Mouse (Mus musculus): ENCODE data around the gene Smpd4.

Gene Smpd4

DNA sequence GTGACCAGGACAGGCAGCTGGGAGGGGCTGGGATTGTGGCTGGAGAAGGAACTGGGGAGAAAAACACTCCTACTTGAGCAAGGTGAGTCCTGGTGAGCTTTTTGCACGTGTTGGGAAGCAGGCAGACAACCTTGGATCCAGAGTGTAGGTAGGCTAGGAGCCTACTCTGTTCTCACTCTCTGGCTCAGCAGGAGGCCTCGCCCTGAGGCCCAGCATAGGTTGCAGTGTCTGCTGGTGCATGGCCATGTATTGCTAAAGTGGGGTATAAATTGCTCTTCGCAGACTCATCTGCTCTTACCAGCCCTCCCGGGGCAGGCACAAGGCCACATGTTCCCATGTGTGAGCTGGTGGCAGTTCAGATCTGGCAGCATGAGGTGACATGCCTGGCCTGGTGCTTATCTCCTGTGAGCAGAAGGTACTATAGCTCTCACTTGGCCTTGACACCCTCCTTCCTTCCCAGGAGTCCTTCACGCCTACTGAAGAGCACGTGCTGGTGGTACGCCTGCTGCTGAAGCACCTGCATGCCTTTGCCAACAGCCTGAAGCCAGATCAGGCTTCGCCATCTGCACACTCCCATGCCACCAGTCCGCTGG, 19.0 kb downstream of the Smpd4 start:
- DNase-seq (ENCODE audit: low read depth): no peak

DNA sequence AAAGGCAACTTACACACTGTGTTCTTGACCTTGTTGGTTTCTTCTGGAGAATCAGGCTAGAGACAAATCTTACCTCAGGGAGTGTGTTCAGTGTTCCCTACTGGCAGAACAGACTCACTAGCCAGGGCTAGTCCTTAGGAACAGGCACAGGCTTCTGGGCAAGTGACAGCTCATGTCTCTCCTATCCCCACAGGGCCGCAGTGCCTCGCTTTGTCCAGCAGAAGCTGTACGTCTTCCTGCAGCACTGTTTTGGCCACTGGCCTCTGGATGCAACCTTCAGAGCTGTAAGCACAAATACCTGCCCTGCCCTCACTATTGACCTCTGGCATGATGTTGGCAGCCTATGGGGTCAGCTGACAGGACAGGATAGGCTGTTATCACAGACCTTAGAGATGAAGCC, 19.9 kb downstream of the Smpd4 start:
- no peak for DNase-seq (ENCODE audit: low read depth)

- no peak for DNase-seq (ENCODE audit: low read depth)
These were observed 20.8 kb downstream of the Smpd4 start for GRCm38 (mm10) chr16:17639951-17640350.

DNA sequence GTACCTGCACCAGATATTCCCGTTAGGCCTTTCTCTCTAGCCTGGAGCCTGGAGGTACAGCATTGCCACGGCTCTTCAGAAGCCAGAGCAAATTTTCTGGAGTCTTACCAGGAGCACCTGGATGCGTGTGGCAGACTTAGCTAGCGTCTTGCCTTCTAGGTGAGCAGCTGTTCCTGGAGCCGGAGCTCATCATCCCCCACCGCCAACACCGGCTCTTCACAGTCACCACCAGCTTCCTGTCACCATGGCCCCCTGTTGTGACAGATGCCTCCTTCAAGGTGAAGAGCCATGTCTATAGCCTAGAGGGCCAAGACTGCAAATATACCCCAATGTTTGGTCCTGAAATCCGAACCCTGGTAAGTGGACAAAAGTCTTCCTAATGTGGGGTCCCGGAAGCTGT, 21.6 kb downstream of the Smpd4 start:
- DNase-seq (ENCODE audit: low read depth): no peak

- DNase-seq (ENCODE audit: low read depth): no peak
These were observed 22.1 kb downstream of the Smpd4 start for GRCm38 (mm10) chr16:17641301-17641700.

DNA sequence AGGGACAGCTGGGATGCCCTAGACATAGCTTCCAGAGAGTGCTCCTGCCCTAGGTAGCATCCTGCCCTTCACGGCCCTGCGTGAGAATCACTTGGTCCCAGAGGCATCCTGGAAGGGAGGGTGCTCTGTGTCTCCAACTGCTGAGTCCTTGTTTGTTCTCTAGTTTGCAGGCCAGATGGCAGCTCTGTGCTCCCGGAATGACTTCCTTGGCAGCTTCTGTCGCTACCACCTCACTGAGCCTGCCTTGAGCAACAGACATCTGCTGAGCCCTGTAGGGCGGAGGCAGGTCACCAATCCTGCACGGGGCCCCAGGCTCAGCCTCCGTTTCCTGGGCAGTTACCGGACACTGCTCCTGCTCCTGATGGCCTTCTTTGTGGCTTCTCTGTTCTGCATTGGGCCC, 23.2 kb downstream of the Smpd4 start:
- no peak for DNase-seq (ENCODE audit: low read depth)

DNA sequence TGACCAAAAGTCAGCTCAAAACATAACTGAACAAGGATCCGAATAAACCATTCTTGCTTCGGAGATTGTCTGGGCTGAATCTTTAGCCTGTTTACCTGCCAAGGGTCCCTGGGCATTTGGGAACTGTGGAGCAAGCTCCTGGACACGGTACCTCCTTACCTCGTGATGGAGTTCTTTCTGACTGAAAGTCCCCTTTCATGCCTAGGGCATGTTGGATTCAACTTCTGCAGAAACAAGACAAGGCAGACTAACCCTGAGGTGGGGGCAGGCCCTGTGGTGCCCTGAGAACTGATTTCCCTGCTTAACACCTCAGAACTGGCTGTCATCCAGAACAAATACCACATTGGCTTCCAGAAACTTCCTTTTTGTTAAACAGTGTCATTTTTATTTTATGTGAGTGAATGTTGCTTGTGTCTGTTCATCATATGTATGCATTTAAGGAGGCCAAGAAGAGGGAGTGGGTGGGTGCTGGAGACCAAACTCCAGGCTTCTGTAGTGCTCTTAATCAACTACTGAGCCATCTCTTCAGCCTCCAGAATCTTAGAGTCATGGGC, 24.4 kb downstream of the Smpd4 start:
- peak; percentile 64 for DNase-seq (ENCODE audit: low read depth)

DNA sequence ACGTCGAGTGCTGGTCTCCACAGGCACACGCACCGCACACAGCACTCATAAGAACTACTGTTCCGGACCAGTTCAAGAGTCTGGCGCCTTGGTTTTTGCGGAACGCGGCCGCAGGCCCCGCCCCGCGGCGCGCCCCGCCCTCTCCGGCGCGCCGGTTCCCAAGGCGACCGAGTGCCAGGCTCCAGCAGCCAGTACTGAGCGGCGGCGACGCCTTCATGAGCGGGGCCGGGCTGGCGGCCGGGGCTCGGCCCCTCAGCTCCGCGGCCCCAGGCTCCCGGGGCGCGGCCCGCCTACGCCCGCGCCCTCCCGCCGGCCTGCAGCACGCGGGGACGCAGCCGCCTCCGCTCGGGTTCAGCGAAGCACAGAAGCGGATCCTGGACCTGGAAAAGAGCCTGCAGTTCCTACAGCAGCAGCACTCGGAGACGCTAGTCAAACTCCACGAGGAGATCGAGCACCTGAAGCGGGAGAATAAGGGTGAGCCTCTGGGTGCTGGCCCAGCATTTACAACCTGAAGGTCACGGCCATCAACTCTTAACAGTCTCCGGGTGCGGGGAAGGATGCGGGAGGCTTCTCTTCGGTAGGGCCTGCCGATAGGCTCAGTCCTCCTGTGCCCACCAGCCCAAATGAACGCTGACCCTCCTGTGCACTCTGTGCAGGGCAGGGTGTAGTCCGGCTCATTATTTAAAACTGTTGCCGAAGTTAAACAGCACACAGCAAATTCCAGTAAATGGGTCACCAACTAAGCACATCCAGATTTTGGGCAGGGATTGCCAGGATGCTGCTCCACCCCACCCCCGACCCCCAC, 27.4 kb downstream of the Smpd4 start, which contains the start of gene Ccdc74a:
Gene Ccdc74a, plus strand, starts transcription at position 161 of the 805 bp plus-strand sequence.
- DNase-seq (ENCODE audit: low read depth): peak; percentile 69

GRCm38 (mm10) chr16:17647156-17647555, 28.0 kb downstream of the Smpd4 start:
- DNase-seq (ENCODE audit: low read depth): no peak

DNA sequence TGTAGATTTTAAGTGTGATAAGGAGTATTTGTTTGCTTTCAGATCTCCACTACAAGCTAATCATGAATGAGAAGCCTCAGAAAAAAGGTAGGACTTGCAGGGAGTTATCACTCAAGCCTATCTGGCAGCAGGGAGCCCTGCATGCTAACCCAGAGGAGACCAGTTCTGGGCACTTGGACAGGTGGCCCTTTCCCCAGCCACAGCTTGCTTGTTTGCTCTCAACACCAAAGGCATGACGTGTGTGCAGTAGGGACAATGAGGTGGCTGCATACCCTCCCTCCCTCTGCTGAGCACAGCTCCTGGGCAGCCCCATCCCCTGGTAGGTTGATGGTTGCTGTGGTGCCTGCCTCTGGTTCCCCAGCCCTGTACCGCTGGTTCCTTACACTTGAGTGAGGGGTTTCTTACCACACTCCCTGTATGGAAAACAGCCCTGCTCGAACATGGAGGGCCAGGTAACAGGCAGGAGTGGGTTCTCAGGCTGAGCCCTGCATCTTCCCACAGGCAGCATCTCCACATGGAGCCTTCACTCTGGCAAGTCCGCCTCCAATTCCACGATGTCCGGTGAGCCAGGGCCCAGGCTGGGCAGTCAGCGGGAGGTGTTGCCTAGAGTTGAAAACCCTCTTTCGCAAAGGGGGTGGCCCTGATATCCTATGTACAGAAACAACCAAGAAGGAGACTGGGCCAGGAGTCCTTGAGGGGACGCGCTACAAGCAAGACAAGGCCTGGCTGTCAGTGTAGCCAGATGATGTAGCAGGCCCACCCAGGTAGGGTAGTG, 28.6 kb downstream of the Smpd4 start:
- DNase-seq (ENCODE audit: low read depth): no peak

DNA sequence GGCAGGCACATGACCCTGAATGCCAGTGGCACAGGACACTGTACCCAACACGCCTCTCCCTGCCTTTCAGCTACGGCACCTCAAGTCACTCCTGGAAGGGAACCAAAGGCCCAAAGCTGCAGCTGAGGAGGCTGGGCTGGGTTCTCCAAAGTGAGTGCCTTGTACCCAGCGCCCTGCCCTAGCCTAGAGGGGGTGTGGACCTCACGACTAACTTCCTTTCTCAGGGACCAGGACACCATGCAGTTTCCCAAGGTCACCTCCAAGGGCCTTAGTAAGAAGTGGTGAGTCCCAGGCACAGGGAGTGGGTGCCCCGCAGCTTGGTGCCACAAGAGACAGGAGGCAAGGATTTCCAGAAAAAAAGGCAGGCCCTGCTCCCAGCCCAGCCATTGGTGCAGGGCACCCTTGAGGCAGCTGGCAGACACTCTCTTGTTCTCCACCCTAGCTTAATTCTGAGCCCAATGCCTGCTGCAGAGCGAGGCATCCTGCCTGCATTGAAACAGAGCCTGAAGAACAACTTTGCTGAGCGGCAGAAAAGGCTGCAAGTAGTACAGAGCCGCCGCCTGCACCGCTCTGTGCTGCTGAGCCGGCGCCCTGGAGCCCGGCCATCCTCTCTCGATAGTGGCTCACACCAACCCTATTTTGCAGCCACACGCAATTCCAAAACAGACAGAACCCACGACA, 30.9 kb downstream of the Smpd4 start:
- DNase-seq (ENCODE audit: low read depth): no peak

DNA sequence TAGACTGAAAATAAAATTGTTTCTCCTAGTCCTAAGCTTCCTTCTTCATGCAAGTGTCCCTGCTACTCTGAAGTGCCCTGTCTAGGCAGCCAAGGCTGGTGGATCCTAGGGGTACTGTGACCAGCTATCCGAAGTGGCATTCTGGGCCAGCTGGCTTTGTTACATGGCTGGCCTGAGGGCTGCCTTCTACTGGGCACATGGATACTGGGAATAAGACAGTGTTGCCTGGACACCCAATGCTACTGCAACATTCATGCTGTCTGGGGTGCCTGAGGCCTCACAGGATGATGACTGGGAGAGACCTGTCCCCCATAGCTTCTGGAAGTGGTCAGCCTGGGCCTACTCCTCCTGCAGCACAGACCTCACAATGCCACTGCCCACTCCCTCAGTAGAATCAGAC, 31.6 kb downstream of the Smpd4 start:
- no peak for DNase-seq (ENCODE audit: low read depth)

- peak; percentile 14 for DNase-seq (ENCODE audit: low read depth)
These were observed 33.5 kb downstream of the Smpd4 start for GRCm38 (mm10) chr16:17652607-17653006.

DNA sequence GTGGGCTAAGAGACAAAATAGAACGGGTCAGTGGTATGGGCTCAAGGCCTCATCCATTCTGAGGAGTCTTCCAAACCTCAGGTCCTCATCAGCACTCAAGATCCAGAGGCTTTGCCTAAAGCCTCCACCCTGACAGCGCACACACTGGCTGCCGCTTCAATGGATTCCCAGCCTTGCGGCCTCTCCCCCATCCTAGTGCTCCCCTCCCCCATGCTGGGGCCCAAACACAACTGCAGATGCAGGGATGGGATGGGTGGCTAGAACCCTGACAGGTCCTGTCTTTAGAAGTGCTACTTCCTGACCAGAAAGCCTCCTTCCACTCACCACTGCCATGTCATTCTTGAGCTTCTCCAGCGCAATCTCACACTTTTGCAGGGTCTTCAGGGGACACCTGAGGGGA, 34.4 kb downstream of the Smpd4 start:
- DNase-seq (ENCODE audit: low read depth): no peak

GRCm38 (mm10) chr16:17654188-17654795, 35.1 kb downstream of the Smpd4 start:
- DNase-seq (ENCODE audit: low read depth): no peak

GRCm38 (mm10) chr16:17656212-17656871, 37.2 kb downstream of the Smpd4 start:
- no peak for DNase-seq (ENCODE audit: low read depth)

DNA sequence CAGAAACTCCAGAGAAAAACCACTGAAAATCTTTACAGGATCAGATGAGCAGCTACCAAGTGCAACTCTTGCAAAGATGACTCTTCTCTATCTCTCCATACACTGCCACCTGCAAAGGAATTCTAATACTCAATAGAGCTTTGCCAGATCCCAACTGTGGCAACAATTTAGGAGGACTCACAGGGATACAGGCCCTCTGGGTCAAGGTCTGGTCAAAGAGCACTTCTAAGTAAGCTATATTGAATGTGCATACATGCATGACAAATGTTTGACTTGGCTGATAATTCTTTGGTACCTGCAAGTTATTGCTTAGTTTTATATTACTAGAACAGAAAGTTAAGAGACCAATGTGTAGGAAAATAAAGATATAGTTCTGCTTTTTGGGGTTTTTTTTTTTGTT, 46.4 kb downstream of the Smpd4 start:
- no peak for DNase-seq (ENCODE audit: low read depth)

DNA sequence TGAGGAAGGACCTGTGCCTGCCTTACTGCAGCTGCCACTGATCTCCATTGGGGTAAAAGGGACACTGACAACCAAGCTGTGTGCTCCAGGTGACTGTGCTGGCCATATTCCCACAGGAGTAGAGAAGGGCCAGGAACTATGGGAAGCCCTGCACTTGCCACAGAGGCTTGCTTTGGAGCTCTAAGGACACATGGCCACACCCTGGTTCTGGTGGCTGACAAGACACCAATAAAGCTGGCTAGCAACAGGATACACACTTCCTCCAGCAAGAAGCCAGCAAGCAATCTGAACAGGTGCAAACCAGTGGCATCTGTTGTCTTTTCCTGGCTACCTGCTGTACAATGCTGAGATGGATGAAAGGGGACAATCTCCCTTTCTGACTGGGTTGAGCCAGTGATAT, 50.7 kb downstream of the Smpd4 start:
- DNase-seq (ENCODE audit: low read depth): no peak

Data from 416B (cell line).